Mouse (Mus musculus) layer of hippocampus, adult 8-10 months (tissue): ENCODE measurements around the gene BC048679. TPM values are rescaled to one million over a fixed set of nuclear protein-coding genes. Genes with fewer than 3 reads are reported as not detected.

ENCODE experiments used
- DNase-seq, 2 experiments: peaks; one replicate each; pipeline ENCODE4 v3.0.0; 2022; ENCODE audit warnings: low spot score in 2 of 2
- total RNA-seq, 4 experiments: library from RNA; stranded (reverse); gene quantifications; 2 replicates each; pipeline ENCODE4 v1.2.4; 2022

The BC048679 gene
- total RNA-seq, result not detected

GRCm38 (mm10) chr7:81498181-81498580, at the start of gene BC048679:
Gene BC048679 (minus strand): TSS chr7:81498281.
- no peak for DNase-seq

- DNase-seq, result no peak
These were observed 44.9 kb upstream of the BC048679 start for GRCm38 (mm10) chr7:81542934-81543333.

- DNase-seq, result peak; percentile 78 to 84
These were observed 43.9 kb upstream of the BC048679 start for GRCm38 (mm10) chr7:81541924-81542524.

DNA sequence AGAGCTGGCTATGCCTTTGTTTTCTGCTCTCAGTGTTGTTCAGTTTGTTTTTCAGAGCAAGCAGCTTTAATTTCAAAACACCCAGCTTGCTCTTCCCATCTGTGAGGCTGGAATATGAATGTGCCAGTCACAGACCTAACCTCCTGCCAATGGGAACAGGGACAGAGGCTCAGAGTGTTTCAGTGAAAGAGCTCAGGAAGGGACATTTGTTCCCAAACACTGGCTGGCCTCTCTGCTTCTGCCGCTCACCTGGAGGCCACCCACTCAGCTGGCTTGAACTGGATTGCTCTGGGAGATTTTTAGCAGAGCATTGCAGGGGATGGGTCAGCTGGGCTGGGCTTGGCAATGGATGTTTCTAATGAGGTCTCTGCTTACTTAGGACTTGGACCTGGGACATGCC, 42.9 kb upstream of the BC048679 start:
- peak; percentile 31 to 33 for DNase-seq

DNA sequence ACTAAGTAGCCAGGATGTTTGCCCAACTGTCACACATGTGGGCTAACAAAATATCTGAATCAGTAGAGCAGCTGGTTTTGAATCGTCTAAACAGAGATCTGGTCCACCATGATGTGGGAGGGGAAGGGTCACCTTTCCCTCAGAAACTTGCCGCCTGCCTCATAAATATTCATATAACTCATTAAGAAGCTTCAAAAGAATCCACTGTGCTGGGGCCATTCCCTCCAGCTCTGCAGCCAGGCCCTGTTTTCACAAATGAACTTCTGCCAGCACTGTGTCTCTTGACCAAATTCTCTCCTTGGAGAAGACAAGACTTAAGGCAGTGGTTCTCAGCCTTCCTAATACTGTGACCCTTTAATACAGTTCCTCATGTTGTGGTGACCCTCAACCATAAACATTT, 41.5 kb upstream of the BC048679 start:
- peak; percentile 33 to 40 for DNase-seq

DNA sequence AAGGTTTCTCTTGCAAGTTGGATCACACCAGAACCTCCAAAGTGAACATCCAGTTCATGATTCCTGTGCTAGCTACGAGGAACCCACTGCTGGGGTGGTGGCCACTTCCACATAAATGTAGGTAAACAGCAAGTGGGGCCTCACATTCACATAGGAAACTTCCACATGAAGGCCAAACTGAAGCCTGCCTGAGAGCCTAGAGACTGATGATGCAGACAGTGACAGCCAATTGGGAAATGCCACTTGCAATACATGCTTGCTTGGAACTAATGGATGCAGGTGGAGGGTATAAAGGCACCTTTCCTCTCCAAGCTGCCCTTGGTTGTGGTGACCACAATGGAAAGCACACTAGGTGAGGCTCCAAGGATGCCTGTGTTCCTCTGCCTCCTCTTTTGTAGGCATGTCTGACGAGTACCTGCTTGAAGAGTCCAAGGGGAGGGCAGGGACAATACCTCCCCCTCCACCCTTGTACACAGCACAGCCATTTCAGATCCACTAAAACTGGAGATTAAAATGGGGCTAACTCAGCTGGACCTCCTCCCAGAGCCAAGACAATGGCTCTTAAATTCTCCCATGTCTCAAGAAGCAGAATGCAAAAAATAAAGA, 40.1 kb upstream of the BC048679 start:
- DNase-seq, result peak in 1 of 2 experiments; percentile 53

GRCm38 (mm10) chr7:81536478-81536877, 38.4 kb upstream of the BC048679 start:
- DNase-seq, result no peak

DNA sequence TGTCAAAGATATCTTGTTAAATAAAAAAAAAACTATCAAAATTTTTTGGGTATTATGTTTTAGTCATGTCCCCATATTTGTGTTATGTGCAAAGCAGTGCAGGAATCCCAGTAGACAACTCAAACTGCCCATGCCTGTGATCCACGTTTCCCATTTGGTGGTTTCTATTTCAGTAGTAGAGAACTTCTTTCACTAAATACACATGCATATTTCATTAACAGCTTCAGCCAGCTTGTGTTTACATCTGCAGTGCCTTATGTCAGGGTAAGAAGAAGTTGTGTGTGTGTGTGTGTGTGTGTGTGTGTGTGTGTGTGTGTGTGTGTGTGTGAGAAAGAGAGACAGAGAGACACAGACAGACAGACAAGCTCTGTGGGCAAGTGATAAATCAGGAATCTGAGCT, 33.4 kb upstream of the BC048679 start:
- no peak for DNase-seq

GRCm38 (mm10) chr7:81528918-81529317, 30.8 kb upstream of the BC048679 start:
- DNase-seq, result no peak

DNA sequence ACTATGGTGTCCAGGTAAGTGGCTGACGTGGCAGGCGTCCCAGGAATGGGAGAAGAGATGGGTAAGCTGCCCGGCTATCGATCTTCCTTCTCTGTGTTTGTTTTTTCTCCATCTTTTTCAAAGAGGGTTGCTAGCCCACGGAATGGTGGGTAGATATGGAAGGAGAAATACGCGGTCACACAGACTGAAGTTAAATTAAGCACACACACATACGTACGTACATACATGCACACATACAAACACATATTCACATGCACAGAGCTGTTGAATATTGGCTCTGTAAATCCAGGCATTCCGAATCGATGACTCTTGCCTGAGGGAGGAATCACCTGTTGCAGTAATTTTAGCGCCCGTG, 25.6 kb upstream of the BC048679 start:
- DNase-seq, result no peak

GRCm38 (mm10) chr7:81523008-81523662, 25.1 kb upstream of the BC048679 start:
- peak; percentile 89 to 91 for DNase-seq

DNA sequence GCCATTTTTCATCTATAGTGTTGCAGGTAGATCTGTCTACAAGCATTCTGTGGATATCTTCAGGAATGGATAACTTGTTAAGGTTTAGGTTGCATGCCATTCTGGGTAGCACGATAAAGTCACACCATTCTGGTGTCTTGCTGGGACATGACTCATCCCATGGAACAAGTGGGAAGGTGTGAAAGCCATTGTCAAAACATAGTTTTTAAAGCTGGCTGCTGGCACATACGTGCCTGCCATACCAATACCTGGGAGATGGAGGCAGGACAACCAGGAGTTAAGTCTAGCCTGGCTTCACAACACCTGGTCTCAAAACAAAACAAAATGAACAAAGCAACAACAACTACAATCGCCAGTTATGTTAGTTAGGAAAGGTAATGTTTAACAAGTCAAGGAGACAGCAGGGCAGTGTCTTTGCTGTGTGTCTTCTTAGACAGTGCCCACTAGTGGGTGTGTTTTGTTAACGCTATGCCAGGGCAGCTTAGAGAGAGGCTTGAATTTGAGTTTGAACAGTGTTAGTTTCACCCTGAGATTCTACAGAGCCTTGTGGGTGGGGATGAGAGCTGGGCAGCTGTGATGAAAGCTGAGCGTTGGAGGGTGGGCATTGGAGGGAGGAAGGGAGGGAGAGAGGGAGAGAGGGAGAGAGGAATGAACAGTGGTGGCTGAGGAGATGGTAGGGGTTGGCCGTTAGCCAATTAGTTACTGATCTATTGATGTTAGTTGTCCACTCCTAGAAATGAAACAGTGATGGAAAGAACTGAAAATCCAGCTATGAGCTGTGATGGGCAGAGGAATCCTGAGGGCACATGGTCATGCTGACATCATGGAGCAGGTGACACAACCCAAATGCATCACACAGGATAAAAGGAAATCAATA, 18.3 kb upstream of the BC048679 start:
- DNase-seq, result no peak

GRCm38 (mm10) chr7:81514906-81515590, 17.0 kb upstream of the BC048679 start:
- no peak for DNase-seq

DNA sequence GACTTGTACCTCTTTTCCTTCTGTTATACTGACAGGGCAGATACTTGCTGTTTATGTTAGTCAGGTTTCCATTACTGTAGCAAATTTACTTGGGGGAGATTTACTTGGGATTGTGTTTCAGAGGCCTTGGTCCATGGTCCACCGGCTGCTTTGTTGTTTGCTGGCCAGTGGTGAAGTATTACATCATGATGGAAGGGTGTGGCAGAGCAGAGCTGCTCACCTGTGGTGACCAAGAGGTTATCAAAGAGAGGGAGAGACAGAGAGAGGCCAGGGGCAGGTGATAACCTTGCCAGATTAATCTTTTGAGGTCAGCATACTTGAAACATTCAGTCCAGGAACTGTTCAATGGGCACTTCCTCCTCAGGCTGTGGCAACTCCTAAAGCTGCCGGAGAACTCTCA, 3.0 kb upstream of the BC048679 start:
- DNase-seq, result no peak

DNA sequence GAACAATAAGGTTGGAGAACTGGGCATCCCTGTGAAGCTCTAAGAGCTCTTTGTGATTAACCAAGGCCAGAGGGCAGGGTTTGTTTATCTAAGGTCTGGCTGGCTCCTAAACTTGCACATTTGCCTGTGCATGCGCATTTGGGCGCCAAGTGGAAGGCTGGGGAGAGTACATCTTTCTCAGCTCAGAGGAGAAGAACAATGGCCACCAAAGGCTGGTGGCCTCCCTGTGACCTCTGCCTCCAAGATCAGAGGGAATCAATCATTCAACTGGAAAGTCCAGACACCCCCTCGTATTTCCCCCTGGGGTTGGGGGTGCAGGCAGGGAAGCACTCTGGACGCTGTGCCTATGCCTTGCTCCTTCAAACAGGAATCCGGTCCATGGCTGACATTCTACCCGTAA, 910 bp downstream of the BC048679 start:
- no peak for DNase-seq

- DNase-seq, result peak; percentile 66 to 77
These were observed 4.6 kb downstream of the BC048679 start, which contains the start of gene Ap3b2 for GRCm38 (mm10) chr7:81493331-81494021. Gene Ap3b2 (minus strand): TSS chr7:81493925.

GRCm38 (mm10) chr7:81492628-81493027, 5.5 kb downstream of the BC048679 start:
- DNase-seq, result no peak

GRCm38 (mm10) chr7:81489649-81490048, 8.4 kb downstream of the BC048679 start:
- DNase-seq, result no peak

- no peak for DNase-seq
These were observed 17.3 kb downstream of the BC048679 start for GRCm38 (mm10) chr7:81480800-81481199.

GRCm38 (mm10) chr7:81479531-81480090, 18.5 kb downstream of the BC048679 start:
- no peak for DNase-seq
